Mouse (Mus musculus): ENCODE measurements around the gene Cmtm5.

DNA sequence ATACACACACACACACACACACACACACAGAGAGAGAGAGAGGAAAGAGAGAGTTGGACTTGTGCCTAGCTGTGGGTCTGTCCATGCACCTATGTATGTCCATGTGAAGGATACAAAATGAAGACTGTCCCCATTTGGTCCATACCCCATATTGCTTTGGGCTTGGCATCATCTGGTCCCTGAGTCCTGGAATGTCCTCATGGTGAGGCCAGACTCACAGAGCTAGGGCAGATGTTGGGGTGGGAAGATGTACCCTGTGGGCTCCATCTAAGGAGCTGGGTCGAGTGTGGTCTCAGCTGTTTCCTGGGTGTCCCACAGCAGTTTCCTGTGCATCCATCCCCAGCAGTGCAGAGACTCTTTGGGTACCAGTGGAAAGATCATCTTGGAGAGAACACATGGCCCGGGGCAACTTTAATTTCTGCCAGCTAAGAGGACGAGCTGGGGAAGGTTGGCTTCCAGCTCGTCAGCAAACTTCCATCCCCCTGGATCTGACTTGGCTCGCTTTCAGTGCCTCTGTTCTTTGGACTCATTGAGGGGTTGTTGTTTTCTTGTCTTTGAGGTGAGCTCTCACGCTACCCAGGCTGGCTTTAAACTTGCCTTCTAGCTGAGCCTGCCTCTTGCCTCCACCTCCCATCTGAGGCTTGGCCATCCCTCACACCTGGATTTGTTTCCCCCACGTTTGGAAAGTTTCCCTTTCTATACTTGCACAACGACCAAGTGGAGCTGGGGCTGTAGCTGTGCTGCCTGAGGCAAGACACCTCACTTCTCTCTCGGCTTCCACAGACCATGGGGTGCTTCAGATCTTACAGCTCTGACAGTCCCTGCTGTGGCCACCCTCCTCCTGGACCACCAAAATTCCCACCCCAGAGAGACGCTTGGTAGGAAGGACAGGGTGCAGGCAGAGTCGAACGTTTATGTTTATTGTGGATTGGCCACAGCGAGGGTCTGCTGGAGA lies 5.2 kb downstream of the Cmtm5 start:
- TF ChIP-seq CTCF (IDR thresholded peaks at IDR 0.05; ENCODE audit: low read depth, low read length) = no peak
- no peak for TF ChIP-seq POLR2A (IDR thresholded peaks at IDR 0.05; ENCODE audit: borderline replicate concordance, low read depth, low read length)

Measured in bone marrow macrophage, adult 2 months (primary cell).